Mouse (Mus musculus): ENCODE measurements around the gene Gm43720.
"Not testable (repeated sequence)": the region's sequence is repeated elsewhere in the genome, so short reads cannot be mapped to it uniquely, and the experiment has no call there.

Gm43720 gene

DNA sequence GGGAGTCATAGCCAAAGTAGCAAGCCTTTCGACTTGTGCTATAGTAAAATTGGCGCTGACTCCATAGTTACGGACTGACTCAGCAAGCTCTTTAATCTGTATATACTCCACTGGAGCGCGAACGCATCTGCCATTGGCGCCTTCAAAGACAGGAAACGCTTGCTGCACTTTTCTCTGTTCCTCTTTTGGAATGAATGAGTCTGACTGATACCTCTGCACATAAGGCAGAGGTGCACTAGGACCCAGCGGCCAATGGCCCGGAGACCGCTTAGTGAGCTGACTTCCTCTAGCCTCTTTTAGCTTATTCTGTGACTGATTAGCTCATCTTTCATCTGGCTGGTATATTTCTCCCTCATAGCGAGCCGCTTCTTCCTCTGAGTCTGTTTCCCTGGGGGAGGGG is 63.1 kb downstream of the Gm43720 start:
- DNase-seq (ENCODE audit: inconsistent ontology term): not testable (repeated sequence)

Measured in Muller cell, postnatal 12 days (primary cell).